Mouse (Mus musculus): ENCODE measurements around the gene Kcnj10. TPM values are rescaled to one million over a fixed set of nuclear protein-coding genes. Genes with fewer than 3 reads are reported as not detected.

Kcnj10 gene
- 0.08 and 0.91 TPM in 2 replicates for polyA plus RNA-seq (2011; ENCODE audit: insufficient read length, low read depth, missing spikeins)

GRCm38 (mm10) chr1:172340729-172341321, at the start of gene Kcnj10:
Gene Kcnj10, plus strand, starts transcription at chr1:172341210.
- TF ChIP-seq POLR2A (IDR thresholded peaks at IDR 0.05; ENCODE audit: low read depth, low read length) (no peak), CTCF (IDR thresholded peaks at IDR 0.05; ENCODE audit: borderline replicate concordance, insufficient read depth, low read length) (no peak)
- H3K4me3 ChIP-seq (ENCODE audit: insufficient read depth, low read length), result peak within 1 kb of the TSS; percentile 35

GRCm38 (mm10) chr1:172292880-172293279, 48.1 kb upstream of the Kcnj10 start:
- Histone ChIP-seq H3K4me1 (ENCODE audit: control insufficient read depth, insufficient read depth, low read length) (peaks cover 2% of the 10 kb centered on the region; the same call in 1 of the 2 replicates), H3K27ac (ENCODE audit: insufficient read depth, low read length) (no peak overlapping the region), H3K4me3 (ENCODE audit: insufficient read depth, low read length) (no peak overlapping the region)
- TF ChIP-seq CTCF (IDR thresholded peaks at IDR 0.05; ENCODE audit: borderline replicate concordance, insufficient read depth, low read length) (no peak), POLR2A (IDR thresholded peaks at IDR 0.05; ENCODE audit: low read depth, low read length) (no peak)

More at GRCm38 (mm10) chr1:172340729-172341321, at the start of gene Kcnj10:
- Histone ChIP-seq H3K4me1 (ENCODE audit: control insufficient read depth, insufficient read depth, low read length) (no peaks in the 10 kb centered on the region), H3K27ac (ENCODE audit: insufficient read depth, low read length) (no peak within 1 kb of the TSS)

GRCm38 (mm10) chr1:172293449-172293848, 47.6 kb upstream of the Kcnj10 start:
- TF ChIP-seq CTCF (IDR thresholded peaks at IDR 0.05; ENCODE audit: borderline replicate concordance, insufficient read depth, low read length), result no peak
- TF ChIP-seq POLR2A (IDR thresholded peaks at IDR 0.05; ENCODE audit: low read depth, low read length), result no peak

GRCm38 (mm10) chr1:172295751-172296197, 45.2 kb upstream of the Kcnj10 start:
- Histone ChIP-seq H3K4me3 (ENCODE audit: insufficient read depth, low read length) (no peak overlapping the region), H3K4me1 (ENCODE audit: control insufficient read depth, insufficient read depth, low read length) (peaks cover 2% of the 10 kb centered on the region; the same call in 1 of the 2 replicates), H3K27ac (ENCODE audit: insufficient read depth, low read length) (no peak overlapping the region)
- TF ChIP-seq CTCF (IDR thresholded peaks at IDR 0.05; ENCODE audit: borderline replicate concordance, insufficient read depth, low read length) (no peak), POLR2A (IDR thresholded peaks at IDR 0.05; ENCODE audit: low read depth, low read length) (no peak)

More at GRCm38 (mm10) chr1:172293449-172293848, 47.6 kb upstream of the Kcnj10 start:
- Histone ChIP-seq H3K4me1 (ENCODE audit: control insufficient read depth, insufficient read depth, low read length) (peaks cover 2% of the 10 kb centered on the region; the same call in 1 of the 2 replicates), H3K27ac (ENCODE audit: insufficient read depth, low read length) (no peak overlapping the region), H3K4me3 (ENCODE audit: insufficient read depth, low read length) (no peak overlapping the region)

GRCm38 (mm10) chr1:172296816-172297510, 44.0 kb upstream of the Kcnj10 start:
- H3K4me1 ChIP-seq (ENCODE audit: control insufficient read depth, insufficient read depth, low read length), result peaks cover 2% of the 10 kb centered on the region; the same call in 1 of the 2 replicates
- no peak for TF ChIP-seq POLR2A (IDR thresholded peaks at IDR 0.05; ENCODE audit: low read depth, low read length)
- TF ChIP-seq CTCF (IDR thresholded peaks at IDR 0.05; ENCODE audit: borderline replicate concordance, insufficient read depth, low read length), result no peak
- H3K4me3 ChIP-seq (ENCODE audit: insufficient read depth, low read length), result no peak overlapping the region
- H3K27ac ChIP-seq (ENCODE audit: insufficient read depth, low read length), result no peak overlapping the region

- Histone ChIP-seq H3K4me3 (ENCODE audit: insufficient read depth, low read length) (no peak within 1 kb of the TSS), H3K4me1 (ENCODE audit: control insufficient read depth, insufficient read depth, low read length) (no peaks in the 10 kb centered on the region), H3K27ac (ENCODE audit: insufficient read depth, low read length) (no peak within 1 kb of the TSS)
- TF ChIP-seq POLR2A (IDR thresholded peaks at IDR 0.05; ENCODE audit: low read depth, low read length) (no peak), CTCF (IDR thresholded peaks at IDR 0.05; ENCODE audit: borderline replicate concordance, insufficient read depth, low read length) (no peak)
Observed at GRCm38 (mm10) chr1:172297611-172298537, 43.1 kb upstream of the Kcnj10 start, which contains the start of gene Atp1a2. Gene Atp1a2, minus strand, starts transcription at chr1:172298064.

GRCm38 (mm10) chr1:172299528-172299927, 41.5 kb upstream of the Kcnj10 start:
- H3K4me3 ChIP-seq (ENCODE audit: insufficient read depth, low read length), result no peak overlapping the region
- no peaks in the 10 kb centered on the region for H3K4me1 ChIP-seq (ENCODE audit: control insufficient read depth, insufficient read depth, low read length)
- no peak for TF ChIP-seq CTCF (IDR thresholded peaks at IDR 0.05; ENCODE audit: borderline replicate concordance, insufficient read depth, low read length)
- no peak for TF ChIP-seq POLR2A (IDR thresholded peaks at IDR 0.05; ENCODE audit: low read depth, low read length)
- no peak overlapping the region for H3K27ac ChIP-seq (ENCODE audit: insufficient read depth, low read length)

GRCm38 (mm10) chr1:172300247-172300646, 40.8 kb upstream of the Kcnj10 start:
- Histone ChIP-seq H3K4me1 (ENCODE audit: control insufficient read depth, insufficient read depth, low read length) (no peaks in the 10 kb centered on the region), H3K27ac (ENCODE audit: insufficient read depth, low read length) (no peak overlapping the region), H3K4me3 (ENCODE audit: insufficient read depth, low read length) (no peak overlapping the region)
- TF ChIP-seq POLR2A (IDR thresholded peaks at IDR 0.05; ENCODE audit: low read depth, low read length) (no peak), CTCF (IDR thresholded peaks at IDR 0.05; ENCODE audit: borderline replicate concordance, insufficient read depth, low read length) (no peak)

GRCm38 (mm10) chr1:172301180-172301579, 39.8 kb upstream of the Kcnj10 start:
- H3K27ac ChIP-seq (ENCODE audit: insufficient read depth, low read length), result no peak overlapping the region
- H3K4me1 ChIP-seq (ENCODE audit: control insufficient read depth, insufficient read depth, low read length), result no peaks in the 10 kb centered on the region
- TF ChIP-seq POLR2A (IDR thresholded peaks at IDR 0.05; ENCODE audit: low read depth, low read length) (no peak), CTCF (IDR thresholded peaks at IDR 0.05; ENCODE audit: borderline replicate concordance, insufficient read depth, low read length) (no peak)
- no peak overlapping the region for H3K4me3 ChIP-seq (ENCODE audit: insufficient read depth, low read length)

Measured in embryonic fibroblast, embryonic 13.5 days (primary cell).